Mouse (Mus musculus) megakaryocyte, embryonic 14.5 days (primary cell): ENCODE data around the gene Evx1.

Source experiments
- FLI1 ChIP-seq: IDR thresholded peaks from 2 replicates; pipeline ENCODE4 v1.6.1; 2012; ENCODE audit warnings: low read length, inconsistent platforms, mixed read lengths
- GATA1 ChIP-seq: IDR thresholded peaks from 3 replicates; pipeline ENCODE4 v1.6.1; 2012; ENCODE audit warnings: mixed read lengths, low read length, inconsistent platforms, borderline replicate concordance

DNA sequence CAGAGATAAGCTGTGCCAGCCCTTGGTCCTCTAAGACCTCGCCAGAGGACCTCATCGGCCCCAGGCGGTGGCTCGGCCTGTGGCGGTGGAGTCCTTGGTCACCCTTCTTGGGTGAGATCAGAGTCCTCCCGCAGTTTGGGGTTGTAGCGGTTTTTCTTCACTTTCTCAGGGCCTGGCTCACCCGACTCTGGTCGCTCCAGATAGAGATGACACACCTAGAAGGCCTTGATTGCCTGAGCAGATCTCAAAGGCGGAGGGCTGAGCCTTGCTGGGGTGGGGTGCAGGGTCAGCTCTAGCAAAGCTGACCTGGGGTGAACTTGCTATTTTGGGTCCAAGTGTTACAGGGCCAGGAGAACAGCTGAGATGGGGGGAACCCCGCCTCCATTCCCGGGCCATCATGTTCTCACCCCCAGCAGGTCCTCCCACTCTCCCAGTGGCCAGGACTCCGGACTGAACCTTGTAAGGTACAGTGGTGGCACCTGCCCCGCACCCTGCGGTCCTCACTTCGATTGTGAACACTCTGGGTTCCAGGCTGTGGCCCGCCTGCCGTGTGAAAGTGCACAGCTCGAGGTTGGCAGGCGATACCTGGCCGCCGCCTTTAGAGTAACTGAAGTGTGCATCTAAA, 39.5 kb upstream of the Evx1 start:
- TF ChIP-seq GATA1: no peak
- TF ChIP-seq FLI1: no peak
